In the genomic region with DNA sequence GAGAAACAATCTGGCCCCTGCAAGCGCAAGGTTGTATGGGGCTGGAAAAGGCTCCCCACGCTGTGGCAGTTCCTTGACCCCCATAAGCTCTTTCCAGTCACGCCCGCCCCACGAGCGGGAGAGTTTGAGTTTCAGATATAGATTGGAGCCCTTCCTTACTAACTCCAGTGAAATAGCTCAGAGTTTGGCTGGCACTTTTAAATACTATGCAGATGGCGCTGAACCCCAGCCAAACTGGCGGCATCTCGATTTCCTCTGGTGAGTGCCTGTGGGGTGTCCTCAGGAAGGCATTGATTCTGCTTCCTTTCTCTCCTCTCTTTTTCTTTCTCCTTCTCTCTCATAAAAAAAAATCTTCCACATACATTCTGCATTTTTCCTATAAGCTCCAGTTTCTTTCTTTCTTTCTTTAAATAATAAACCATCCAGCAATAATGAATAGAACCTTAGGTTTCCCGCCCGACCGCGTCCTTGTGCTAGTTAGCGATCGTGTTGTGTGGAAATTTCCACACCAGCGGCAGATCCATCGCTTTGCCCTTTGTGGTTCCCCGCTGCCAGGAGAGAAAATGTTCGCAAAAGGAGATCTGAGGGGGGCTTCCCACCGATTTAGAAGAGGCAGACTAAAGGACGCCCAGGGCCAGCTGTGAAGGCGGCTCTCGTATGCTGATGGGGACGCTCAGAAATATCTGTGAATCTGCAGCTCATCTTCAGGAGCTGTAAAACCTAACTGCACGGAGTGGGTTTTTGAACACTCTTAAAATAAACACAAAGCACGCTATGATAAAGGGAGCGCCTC, we compare ENCODE assay signal across 14 mouse cellular contexts.
DNase-seq lines count a peak whose midpoint lies in the region; ATAC-seq and TF ChIP-seq lines count a peak whose summit lies in the region.
"Had no signal": no experiment of that assay in that cellular context is flagged by ENCODE, and none has a peak within 500 bp of the region (broad histone marks: within the 10 kb centered on the region; RNA-seq: fewer than 3 reads in every experiment).

No protein-coding gene starts in this region.

- no peak for DNase-seq in forebrain, embryonic 10.5 days (ENCODE audit: extremely low spot score, low spot score)
- DNase-seq in cerebellum, postnatal 25 days = peak; percentile 84 to 85
- DNase-seq in layer of hippocampus, adult 9-11 months = peak; percentile 84
- peak; percentile 75 to 82 for DNase-seq in right cerebral cortex, adult 2 months (ENCODE audit: low spot score in 2 of 2)
- no peak for DNase-seq in lung, adult 2 months
- DNase-seq: heart, postnatal 14 days; kidney, postnatal 36 days; liver, postnatal 0 days had no signal

- no peaks in the 10 kb centered on the region for H3K4me1 ChIP-seq in forebrain, embryonic 15.5 days
- H3K4me1 ChIP-seq in forebrain, embryonic 10.5 days = no peaks in the 10 kb centered on the region
- peaks cover 2% of the 10 kb centered on the region; the same call in 1 of the 2 replicates for H3K4me1 ChIP-seq in lung, adult 2 months (ENCODE audit: control insufficient read depth, insufficient read depth, low read length)
- no peaks in the 10 kb centered on the region for H3K4me1 ChIP-seq in midbrain, embryonic 16.5 days (ENCODE audit: control insufficient read depth, insufficient read depth, low read length)
- H3K4me1 ChIP-seq: midbrain, embryonic 12.5 days had no signal

- H3K36me3 ChIP-seq in forebrain, embryonic 15.5 days = no peaks in the 10 kb centered on the region
- no peaks in the 10 kb centered on the region for H3K36me3 ChIP-seq in forebrain, embryonic 10.5 days (replicated peaks)
- no peaks in the 10 kb centered on the region for H3K36me3 ChIP-seq in midbrain, embryonic 16.5 days (ENCODE audit: control insufficient read depth, insufficient read depth, low read length)
- H3K36me3 ChIP-seq: midbrain, embryonic 12.5 days had no signal

- TF ChIP-seq POLR2A in lung, adult 2 months (IDR thresholded peaks at IDR 0.05; ENCODE audit: borderline replicate concordance, extremely low read depth, low read depth, low read length) = no peak

- H3K4me2 ChIP-seq in forebrain, embryonic 15.5 days (replicated peaks) = 0 out of 2 replicates have a peak overlapping the region, but pooled peaks have one; percentile 18
- H3K4me2 ChIP-seq in midbrain, embryonic 16.5 days (ENCODE audit: low read length) = no peak overlapping the region
- H3K4me2 ChIP-seq: midbrain, embryonic 12.5 days had no signal

- H3K9me3 ChIP-seq in forebrain, embryonic 15.5 days = no peaks in the 10 kb centered on the region; the same call in 1 of the 2 replicates
- H3K9me3 ChIP-seq in forebrain, embryonic 10.5 days = peaks cover 3% of the 10 kb centered on the region; the same call in 1 of the 2 replicates
- no peaks in the 10 kb centered on the region for H3K9me3 ChIP-seq in midbrain, embryonic 16.5 days (replicated peaks; ENCODE audit: control insufficient read depth, low read length, poor library complexity, severe bottlenecking)

- no peaks in the 10 kb centered on the region for H3K27me3 ChIP-seq in forebrain, embryonic 15.5 days
- H3K27me3 ChIP-seq in forebrain, embryonic 10.5 days (ENCODE audit: poor library complexity, severe bottlenecking) = no peaks in the 10 kb centered on the region
- no peaks in the 10 kb centered on the region for H3K27me3 ChIP-seq in midbrain, embryonic 16.5 days (ENCODE audit: control insufficient read depth, insufficient read depth, low read depth, low read length)
- H3K27me3 ChIP-seq: midbrain, embryonic 12.5 days had no signal

- no peak overlapping the region for H3K9ac ChIP-seq in forebrain, embryonic 15.5 days (replicated peaks)
- H3K9ac ChIP-seq in midbrain, embryonic 16.5 days (ENCODE audit: low read depth, low read length) = no peak overlapping the region
- H3K9ac ChIP-seq: liver, postnatal 0 days; midbrain, embryonic 12.5 days had no signal

- H3K4me3 ChIP-seq in forebrain, embryonic 15.5 days = no peak overlapping the region
- no peak overlapping the region for H3K4me3 ChIP-seq in forebrain, embryonic 10.5 days
- H3K4me3 ChIP-seq in lung, adult 2 months (replicated peaks; ENCODE audit: extremely low read depth, low read depth, low read length) = no peak overlapping the region
- H3K4me3 ChIP-seq in midbrain, embryonic 16.5 days (ENCODE audit: low read depth, low read length) = no peak overlapping the region
- H3K4me3 ChIP-seq: midbrain, embryonic 12.5 days had no signal

- no peak for TF ChIP-seq CTCF in lung, adult 2 months (IDR thresholded peaks at IDR 0.05; ENCODE audit: insufficient read depth, low read length)

- 77% methylated on average over 27 of the region's 27 CpGs for WGBS in forebrain, embryonic 15.5 days
- WGBS in forebrain, embryonic 10.5 days = 89% methylated on average over 27 of the region's 27 CpGs
- 87% methylated on average over 27 of the region's 27 CpGs for WGBS in lung, adult 2 months
- WGBS in midbrain, embryonic 16.5 days = 81% methylated on average over 27 of the region's 27 CpGs

- ATAC-seq in forebrain, embryonic 15.5 days (replicated peaks) = 0 out of 2 replicates have a peak, but pooled peaks have one; percentile 57
- no peak for ATAC-seq in monocyte, adult 5-6 weeks (replicated peaks; ENCODE audit: insufficient number of reproducible peaks, low FRiP score, low TSS enrichment, poor library complexity, severe bottlenecking)
- no peak for ATAC-seq in midbrain, embryonic 16.5 days
- ATAC-seq: liver, postnatal 0 days; Patski had no signal

- H3K27ac ChIP-seq in forebrain, embryonic 15.5 days (replicated peaks) = peak overlapping the region; percentile 76
- no peak overlapping the region for H3K27ac ChIP-seq in forebrain, embryonic 10.5 days
- no peak overlapping the region for H3K27ac ChIP-seq in midbrain, embryonic 16.5 days (ENCODE audit: low read length)
- H3K27ac ChIP-seq: midbrain, embryonic 12.5 days; stomach, postnatal 0 days had no signal

Comparison
In these comparisons a context has a peak if more than half of its experiments do, and no peak if none do; other contexts are left out.
1. DNase-seq: peak in cerebellum, postnatal 25 days (2 of 2), layer of hippocampus, adult 9-11 months (single experiment) and right cerebral cortex, adult 2 months (2 of 2); none in forebrain, embryonic 10.5 days (single experiment) and lung, adult 2 months (single experiment).